Mouse (Mus musculus) granulocyte monocyte progenitor cell, adult 5-6 weeks (primary cell): ENCODE results near the gene Bcl10. TPM values are rescaled to one million over a fixed set of nuclear protein-coding genes. Genes with fewer than 3 reads are reported as not detected.
"Not testable (repeated sequence)": the region's sequence is repeated elsewhere in the genome, so short reads cannot be mapped to it uniquely, and the experiment has no call there.

Experiments used
- ATAC-seq: replicated peaks from 2 replicates; pipeline ENCODE4 v1.8.0; 2016; ENCODE audit warnings: mild to moderate bottlenecking, moderate TSS enrichment, inconsistent platforms; ENCODE audit not compliant: poor library complexity, severe bottlenecking
- total RNA-seq, 2 experiments: library from RNA; stranded (forward) in 1 of 2; stranded (reverse) in 1 of 2; fragments of 200-712, 200-1000 nt in 1 of 2; fragments of >200 nt in 1 of 2; fragmentation: Nextera tagmentation in 1 of 2; gene quantifications; 2 replicates each; pipeline ENCODE4 v1.2.3; 2014 to 2017

Gene Bcl10
- total RNA-seq, 2 experiments from 2014 or later = 47.4 to 48.8 TPM

DNA sequence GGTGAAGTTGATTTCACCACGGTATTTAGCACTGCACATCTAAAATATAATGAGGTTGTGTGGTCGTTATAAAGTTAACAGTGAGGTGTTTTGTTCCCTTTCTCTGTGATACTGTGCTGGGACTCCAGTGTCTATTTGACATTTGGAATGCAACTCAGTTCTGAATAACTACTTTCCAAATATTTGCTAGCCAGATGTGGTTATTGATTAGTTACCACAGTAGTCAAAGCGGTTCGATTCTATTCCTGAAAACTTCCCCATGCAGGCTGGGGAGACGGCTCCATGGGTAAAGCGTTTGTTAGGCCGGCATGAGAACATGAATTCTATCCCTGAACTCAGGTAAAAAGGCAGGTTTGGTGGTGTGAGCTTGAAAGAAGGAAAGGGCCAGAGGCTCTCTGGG lies 10.1 kb upstream of the Bcl10 start:
- no peak for ATAC-seq

DNA sequence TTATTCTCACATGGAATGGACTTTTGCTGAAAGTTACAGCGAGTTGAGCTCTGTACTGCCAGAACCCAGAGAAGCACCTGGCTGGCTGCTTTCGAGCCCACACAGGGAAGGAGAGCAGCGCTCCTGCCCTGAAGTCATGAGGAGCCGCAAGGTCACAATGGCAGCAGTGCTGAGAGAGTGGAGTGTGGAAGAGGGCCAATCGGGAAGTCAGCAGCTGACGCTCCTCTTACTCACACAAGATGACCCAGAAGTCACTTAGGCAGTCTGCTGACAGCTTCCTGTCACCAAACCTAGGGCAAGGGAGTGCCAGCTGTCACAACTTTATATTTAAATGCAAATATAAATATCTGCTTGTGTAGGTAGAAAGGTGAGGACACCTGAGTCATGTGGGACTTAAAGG lies 9.3 kb upstream of the Bcl10 start:
- ATAC-seq = no peak

GRCm38 (mm10) chr3:145913942-145914341 lies 8.7 kb upstream of the Bcl10 start:
- ATAC-seq = not testable (repeated sequence)

GRCm38 (mm10) chr3:145916374-145916773 lies 6.2 kb upstream of the Bcl10 start:
- ATAC-seq = peak; percentile 55

GRCm38 (mm10) chr3:145916826-145917225 lies 5.8 kb upstream of the Bcl10 start:
- no peak for ATAC-seq

DNA sequence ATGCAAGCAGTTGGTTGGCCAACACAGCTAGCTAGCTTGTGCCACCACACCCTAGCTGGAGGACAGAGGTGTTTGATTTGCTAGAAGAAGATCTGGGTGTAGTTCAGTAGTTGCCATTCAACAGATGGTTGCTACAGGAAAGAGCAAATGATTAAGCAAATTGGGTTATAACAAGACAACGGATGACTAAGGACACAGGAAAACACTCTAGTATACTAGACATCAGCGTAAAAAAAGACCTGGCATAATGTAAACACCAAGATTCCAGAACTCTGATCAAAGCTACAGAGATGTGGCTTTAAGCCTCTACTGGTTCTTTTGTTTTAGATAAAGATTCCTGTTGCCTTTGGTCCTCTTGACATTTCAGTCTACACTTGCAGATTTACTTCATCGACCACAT lies 367 bp downstream of the Bcl10 start:
- no peak for ATAC-seq

DNA sequence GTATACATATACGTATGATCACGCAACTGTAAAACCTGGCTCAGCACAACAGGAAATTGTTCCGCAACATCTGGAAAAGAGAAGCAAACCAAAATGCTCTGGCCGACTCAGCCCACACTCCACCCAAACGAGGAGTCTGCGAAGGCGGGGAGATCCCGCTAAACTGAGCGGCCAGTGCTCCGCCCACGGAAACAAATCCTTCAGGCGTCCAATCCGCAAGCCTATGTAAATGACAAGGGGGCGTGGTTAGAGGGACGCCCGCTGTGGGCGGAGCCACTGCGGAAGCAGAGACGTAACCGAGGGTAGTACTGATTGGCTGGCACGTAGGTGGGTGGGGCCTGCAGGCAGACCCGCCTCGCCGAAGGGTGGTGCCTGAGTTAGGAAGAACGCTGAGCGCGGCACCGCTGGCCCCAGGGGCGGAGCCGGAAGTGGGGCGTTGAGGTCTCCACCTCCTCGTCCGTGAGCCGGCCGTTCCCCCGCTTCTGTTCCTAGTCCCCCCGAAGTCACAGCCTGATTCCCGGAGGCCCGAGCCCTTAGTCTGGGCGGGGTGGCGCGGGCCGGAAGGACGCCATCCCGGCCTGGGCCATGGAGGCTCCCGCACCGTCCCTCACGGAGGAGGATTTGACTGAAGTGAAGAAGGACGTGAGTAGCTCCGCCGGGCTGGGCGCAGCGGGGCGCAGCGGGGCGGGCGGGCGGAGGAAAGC lies 1.4 kb downstream of the Bcl10 start:
- ATAC-seq = peak; percentile 85

GRCm38 (mm10) chr3:145924649-145925337 lies 2.2 kb downstream of the Bcl10 start:
- ATAC-seq = peak; percentile 11

DNA sequence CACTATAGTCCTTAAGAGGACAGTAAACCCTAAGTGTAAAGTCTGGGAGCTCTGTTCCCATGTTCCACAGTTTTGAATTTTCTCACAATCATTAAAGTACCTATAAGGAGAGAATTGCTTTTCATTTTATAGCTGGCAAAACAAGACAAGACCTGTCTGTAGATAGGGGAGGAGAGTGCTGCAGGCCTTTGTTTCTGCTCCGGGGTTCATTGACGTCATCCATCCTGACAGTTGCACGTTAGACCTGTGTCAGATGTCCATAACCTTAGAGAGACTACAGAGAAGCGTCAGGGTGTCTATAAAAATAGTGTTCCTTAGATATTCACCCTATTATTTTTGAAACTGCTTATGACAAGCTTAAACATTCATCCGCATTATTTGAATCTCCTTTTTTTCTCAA lies 2.9 kb downstream of the Bcl10 start:
- ATAC-seq = no peak

GRCm38 (mm10) chr3:145929525-145930400 lies 7.2 kb downstream of the Bcl10 start:
- peak; percentile 53 for ATAC-seq

- peak; percentile 47 for ATAC-seq
Measured at GRCm38 (mm10) chr3:145933845-145934244, 11.2 kb downstream of the Bcl10 start.

DNA sequence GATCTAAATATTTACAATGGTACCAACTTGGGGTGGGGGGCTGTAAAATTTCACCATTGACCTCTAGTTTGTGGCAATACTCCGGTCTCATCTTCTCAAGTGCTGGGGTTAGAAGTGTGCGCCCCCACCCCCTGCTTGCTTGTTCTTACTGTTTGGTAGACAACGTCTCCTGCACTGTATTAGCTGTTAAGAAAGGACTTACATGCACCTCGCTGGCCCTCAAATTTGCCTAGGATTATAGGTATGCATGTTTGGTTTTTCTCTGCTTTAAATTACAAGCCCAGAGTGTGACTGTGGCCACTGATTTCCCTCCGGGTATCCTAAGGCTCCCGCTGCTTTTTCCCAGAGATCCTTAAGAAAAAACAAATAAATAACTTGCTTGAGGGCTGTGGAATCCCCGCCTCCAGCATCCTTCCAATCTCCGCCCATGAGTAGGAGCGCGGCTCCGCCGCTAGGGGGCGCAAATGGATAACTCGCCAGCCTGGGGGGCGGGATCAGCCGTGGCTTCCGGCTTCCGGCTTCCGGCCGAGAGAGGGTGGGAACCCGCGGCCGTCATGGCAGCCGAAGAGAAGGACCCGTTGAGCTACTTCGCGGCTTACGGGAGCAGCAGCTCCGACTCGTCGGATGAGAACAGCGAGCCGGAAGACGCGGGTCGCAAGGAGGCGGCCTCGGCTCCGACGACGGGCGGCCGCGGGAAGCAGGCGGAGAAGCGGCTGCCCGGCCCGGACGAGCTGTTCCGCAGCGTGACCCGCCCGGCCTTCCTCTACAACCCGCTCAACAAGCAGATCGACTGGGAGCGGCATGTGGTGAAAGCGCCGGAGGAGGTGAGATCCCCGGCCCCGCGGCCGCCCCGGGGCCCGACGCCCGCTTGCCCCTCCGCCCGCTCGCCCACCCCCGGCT lies 15.2 kb downstream of the Bcl10 start, which contains the start of gene 2410004B18Rik:
Gene 2410004B18Rik, plus strand, starts transcription at position 510 of the 900 bp plus-strand sequence.
- ATAC-seq = peak; percentile 80

DNA sequence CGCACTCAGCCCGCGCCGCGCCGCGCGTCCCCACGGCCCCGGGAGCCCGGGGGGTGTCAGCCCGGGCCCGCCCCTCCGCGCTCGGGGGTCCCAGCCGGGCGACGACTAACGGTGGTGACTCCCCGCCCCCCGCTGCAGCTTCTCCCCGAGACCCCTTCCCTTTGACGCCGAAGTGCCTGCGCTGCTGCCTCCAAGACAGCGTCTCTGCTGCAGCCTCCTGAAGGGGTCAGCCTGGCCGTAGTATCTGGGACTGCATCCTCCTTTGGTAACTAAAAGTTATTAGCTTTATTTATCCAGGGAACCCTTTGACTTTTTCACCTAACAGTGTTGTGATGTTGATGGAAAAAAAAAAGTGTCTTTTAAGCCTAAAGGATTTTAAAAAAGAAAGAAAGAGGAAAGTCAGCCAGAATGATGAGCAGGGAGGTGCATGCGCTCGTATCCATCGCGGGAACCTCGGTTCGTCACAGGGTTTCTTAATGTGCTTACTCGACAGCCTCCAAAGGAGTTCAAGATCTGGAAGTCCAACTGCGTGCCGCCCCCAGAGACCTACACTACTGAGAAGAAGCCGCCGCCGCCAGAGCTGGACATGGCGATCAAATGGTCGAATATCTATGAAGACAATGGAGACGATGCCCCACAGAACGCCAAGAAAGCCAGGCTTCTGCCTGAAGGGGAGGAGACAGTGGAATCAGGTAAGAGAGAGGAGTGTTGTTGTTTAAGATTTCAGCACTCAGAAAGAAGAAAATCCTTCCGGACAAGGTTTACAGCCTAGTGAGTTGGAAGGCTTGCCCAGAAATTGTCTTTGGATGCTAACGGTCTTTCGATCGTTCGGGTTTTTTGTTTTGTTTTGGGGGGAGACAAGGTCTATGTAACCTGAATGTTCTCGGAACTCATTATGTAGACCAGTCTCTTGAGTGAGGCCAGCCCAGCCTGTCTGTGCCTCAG lies 16.1 kb downstream of the Bcl10 start:
- ATAC-seq = peak; percentile 23; the same call in 1 of the 2 replicates

GRCm38 (mm10) chr3:145939402-145939801 lies 16.8 kb downstream of the Bcl10 start:
- no peak for ATAC-seq

DNA sequence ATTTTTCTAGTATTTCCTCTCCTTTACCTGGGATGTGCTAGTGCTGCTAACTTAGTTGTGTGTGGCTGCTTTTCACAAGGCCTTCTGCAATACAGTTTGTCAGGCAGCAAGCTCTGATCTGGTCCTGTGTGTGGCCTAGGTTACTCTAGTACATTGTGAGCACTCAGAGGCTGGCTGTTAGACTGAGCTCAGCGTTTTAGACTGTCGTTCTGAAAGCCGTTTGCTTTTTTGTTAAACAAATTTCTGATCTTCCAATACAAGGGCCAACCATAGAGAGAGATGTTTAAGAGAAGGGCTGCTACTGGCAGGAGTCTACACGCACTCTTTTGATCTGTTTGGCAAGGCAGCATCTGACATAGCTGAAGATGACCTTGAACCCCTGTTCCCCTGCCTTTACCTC lies 17.4 kb downstream of the Bcl10 start:
- no peak for ATAC-seq

DNA sequence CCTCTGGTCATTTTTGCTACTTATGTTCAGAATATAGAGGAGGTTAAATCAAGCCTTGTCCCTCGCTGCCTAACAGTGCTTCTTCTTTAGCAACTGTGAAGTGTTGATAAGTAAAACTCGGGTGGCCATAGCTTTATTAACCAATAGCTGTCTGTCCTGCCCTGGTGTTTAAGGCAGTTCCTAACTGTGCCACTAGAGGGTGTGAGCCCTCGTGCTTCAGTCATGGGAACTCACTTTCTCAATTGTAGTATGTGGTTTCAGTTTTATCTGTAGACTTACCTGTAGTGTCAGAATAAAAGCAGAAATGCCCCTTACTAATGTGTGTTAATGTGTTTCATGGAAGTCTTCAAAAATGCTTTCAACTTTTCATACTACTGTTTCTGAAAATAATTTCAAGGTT lies 19.4 kb downstream of the Bcl10 start:
- peak; percentile 71 for ATAC-seq

GRCm38 (mm10) chr3:145944348-145944747 lies 21.7 kb downstream of the Bcl10 start:
- ATAC-seq = no peak

DNA sequence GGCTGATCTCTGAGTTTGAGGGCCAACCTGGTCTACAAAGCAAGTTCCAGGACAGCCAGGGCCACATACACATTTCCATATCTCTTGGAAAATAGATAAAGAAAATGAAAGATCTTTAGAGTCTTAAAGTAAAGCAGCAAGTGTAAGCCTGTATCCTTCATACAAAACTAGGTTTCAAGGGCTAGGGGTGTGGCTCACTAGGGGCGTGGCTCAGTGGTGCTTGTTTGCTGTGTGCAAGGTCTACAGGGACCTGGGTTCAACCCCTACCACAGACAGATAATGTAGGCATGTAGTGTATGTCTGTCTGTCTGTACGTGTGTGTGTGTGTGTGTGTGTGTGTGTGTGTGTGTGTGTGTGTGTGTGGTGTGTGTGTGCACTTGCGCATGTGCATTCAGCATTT lies 23.3 kb downstream of the Bcl10 start:
- ATAC-seq = no peak

- no peak for ATAC-seq
Measured at GRCm38 (mm10) chr3:145946654-145947053, 24.1 kb downstream of the Bcl10 start.
